Mouse (Mus musculus): Measurements from ENCODE around the gene Adamts7. TPM values are rescaled to one million over a fixed set of nuclear protein-coding genes. Genes with fewer than 3 reads are reported as not detected.
A peak's percentile ranks its signal among the peaks of the same experiment; 100 is the strongest.

Gene Adamts7
- polyA plus RNA-seq (2012; rRNA removed), result 3.5 and 4.6 TPM in 2 replicates

DNA sequence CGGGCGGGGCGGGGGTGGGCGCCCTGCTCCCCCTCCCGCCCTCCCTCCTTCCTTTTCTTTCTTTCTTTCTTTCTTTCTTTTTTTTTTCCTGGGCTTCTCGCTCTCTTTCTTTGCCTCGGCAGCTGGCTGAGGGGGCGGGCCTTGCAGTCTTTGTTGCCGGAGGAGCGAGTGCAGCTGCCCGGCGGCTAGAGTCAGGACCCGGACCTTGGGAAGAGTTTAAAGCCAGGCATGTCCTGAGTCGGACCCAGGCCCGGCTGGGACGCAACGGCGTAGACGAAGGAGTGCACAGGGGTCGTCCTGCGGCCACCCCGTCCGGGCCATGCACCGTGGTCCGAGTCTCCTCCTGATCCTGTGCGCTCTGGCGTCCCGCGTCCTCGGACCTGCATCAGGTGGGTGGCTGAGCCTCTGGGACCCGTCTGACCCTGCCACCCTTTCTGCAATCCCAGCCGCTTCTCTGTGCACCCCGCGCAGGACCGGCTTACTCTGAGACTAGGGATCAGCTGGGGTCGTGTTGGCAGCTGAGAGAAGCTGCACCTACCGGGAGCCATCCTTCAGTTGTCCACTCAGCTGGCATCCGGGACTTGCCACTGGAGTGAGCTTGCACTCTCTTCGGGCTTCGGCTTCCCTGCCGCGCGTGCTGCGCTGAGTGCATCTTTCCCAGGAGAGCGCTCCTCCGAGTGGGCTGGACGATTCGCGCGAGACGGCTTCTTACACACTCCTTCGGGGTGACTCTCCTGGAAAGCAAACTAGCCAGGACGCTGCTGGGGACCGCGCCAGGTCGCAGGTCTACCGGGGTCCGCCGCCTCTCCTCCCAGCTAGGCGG is at the start of gene Adamts7:
Adamts7 (plus strand) TSS at position 144 of the 823 bp plus-strand sequence.
- DNase-seq (ENCODE audit: low read depth in 1 of 2, low spot score in 2 of 2), result no peak
- no peaks in the 10 kb centered on the region for H3K36me3 ChIP-seq (ENCODE audit: control insufficient read depth, insufficient read depth, low read length)
- peaks cover 3% of the 10 kb centered on the region; the same call in 1 of the 2 replicates for H3K27me3 ChIP-seq (ENCODE audit: control insufficient read depth, insufficient read depth, low read length)
- TF ChIP-seq POLR2A (IDR thresholded peaks at IDR 0.05; ENCODE audit: low read depth, low read length), result no peak
- no peak for TF ChIP-seq CTCF (IDR thresholded peaks at IDR 0.05; ENCODE audit: extremely low read depth, insufficient read depth, insufficient read length, insufficient replicate concordance)
- no peak within 1 kb of the TSS for H3K27ac ChIP-seq (ENCODE audit: insufficient read depth, low read length)
- no peaks in the 10 kb centered on the region for H3K4me1 ChIP-seq (ENCODE audit: control insufficient read depth, insufficient read depth, insufficient read length)
- peak within 1 kb of the TSS; percentile 64 for H3K4me3 ChIP-seq (ENCODE audit: extremely low read depth, insufficient read depth, insufficient read length)
- WGBS, result under 1% methylated on average over 58 of the region's 60 CpGs

DNA sequence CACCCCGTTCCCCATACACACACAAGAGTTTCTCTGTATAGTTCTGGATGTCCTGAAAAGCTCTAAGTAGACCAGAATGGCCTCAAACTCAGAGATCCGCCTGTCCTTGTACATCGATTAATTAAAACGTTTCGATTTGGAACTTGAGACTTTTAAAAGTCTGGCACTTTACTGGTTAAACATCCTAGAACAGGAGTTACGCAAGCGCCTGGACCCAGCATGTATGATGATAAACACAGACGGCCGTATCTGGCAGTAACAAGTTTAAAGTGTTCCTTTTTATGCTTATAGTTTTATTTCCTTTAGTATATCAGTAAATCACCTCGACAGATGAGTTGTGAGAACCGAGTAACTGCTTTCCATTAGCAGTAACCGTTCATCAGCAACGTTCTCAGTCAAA is 49.7 kb upstream of the Adamts7 start:
- Histone ChIP-seq H3K36me3 (ENCODE audit: control insufficient read depth, insufficient read depth, low read length) (peaks cover 2% of the 10 kb centered on the region), H3K27me3 (ENCODE audit: control insufficient read depth, insufficient read depth, low read length) (no peaks in the 10 kb centered on the region), H3K27ac (ENCODE audit: insufficient read depth, low read length) (peak overlapping the region; percentile 100), H3K4me3 (ENCODE audit: extremely low read depth, insufficient read depth, insufficient read length) (peak overlapping the region; percentile 98), H3K4me1 (ENCODE audit: control insufficient read depth, insufficient read depth, insufficient read length) (peaks cover 13% of the 10 kb centered on the region; the same call in 1 of the 2 replicates)
- no peak for DNase-seq (ENCODE audit: low read depth in 1 of 2, low spot score in 2 of 2)
- TF ChIP-seq CTCF (IDR thresholded peaks at IDR 0.05; ENCODE audit: extremely low read depth, insufficient read depth, insufficient read length, insufficient replicate concordance) (no peak), POLR2A (IDR thresholded peaks at IDR 0.05; ENCODE audit: low read depth, low read length) (no peak)
- 2% methylated on average over 13 of the region's 13 CpGs for WGBS

DNA sequence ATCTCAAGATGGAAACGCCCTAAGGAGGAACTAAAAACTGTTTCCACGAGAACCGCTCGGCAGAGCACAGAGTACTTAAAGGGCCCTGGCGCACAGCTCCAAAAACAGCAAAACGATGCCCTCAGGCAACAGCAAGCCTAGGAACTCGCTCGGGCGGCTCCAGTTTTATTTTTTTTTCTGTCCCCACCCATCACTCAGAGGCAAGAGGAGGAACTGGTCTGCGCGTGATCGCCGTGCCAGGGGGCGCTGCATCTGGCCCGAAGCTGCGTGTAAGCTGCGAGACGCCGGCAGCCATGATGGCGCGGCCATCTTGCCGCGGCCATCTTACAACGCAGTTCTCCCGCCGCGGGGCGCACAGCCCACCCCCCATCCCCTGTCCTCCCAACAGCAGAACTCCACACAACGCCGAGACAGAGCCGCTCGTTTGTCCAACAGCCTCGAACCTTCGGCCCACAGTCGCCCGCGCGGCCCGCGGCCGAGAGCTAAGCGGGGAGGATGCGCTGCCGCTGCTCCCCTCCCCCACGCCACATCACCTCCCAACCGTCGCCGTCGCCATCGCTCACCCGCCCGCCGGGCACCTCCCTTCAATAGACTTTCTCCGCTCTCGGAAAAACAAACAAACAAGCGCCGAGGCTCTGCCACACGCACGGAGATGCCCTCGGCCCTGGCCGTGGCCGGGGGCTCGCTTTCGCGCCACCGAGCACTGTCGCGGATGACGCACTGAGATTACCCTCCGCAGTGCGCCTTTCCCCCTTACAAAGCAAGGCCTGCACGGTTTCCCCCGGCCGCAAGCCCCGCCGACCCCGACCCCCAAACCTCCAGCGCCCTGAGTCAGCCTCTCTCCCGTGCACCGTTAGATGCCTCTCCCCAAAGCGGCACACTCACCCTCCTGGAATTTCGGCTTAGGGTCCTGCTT is 49.0 kb upstream of the Adamts7 start:
- under 1% methylated on average over 82 of the region's 82 CpGs for WGBS
- peak; percentile 51; the same call in 1 of the 2 replicates for TF ChIP-seq CTCF (IDR thresholded peaks at IDR 0.05; ENCODE audit: extremely low read depth, insufficient read depth, insufficient read length, insufficient replicate concordance)
- peak; percentile 15; the same call in 1 of the 2 replicates for TF ChIP-seq POLR2A (IDR thresholded peaks at IDR 0.05; ENCODE audit: low read depth, low read length)
- DNase-seq (ENCODE audit: low read depth in 1 of 2, low spot score in 2 of 2), result peak; percentile 85 to 90
- H3K27me3 ChIP-seq (ENCODE audit: control insufficient read depth, insufficient read depth, low read length), result no peaks in the 10 kb centered on the region
- no peaks in the 10 kb centered on the region for H3K36me3 ChIP-seq (ENCODE audit: control insufficient read depth, insufficient read depth, low read length)
- H3K27ac ChIP-seq (ENCODE audit: insufficient read depth, low read length), result peak overlapping the region; percentile 100
- peaks cover 13% of the 10 kb centered on the region; the same call in 1 of the 2 replicates for H3K4me1 ChIP-seq (ENCODE audit: control insufficient read depth, insufficient read depth, insufficient read length)
- H3K4me3 ChIP-seq (ENCODE audit: extremely low read depth, insufficient read depth, insufficient read length), result peak overlapping the region; percentile 98

DNA sequence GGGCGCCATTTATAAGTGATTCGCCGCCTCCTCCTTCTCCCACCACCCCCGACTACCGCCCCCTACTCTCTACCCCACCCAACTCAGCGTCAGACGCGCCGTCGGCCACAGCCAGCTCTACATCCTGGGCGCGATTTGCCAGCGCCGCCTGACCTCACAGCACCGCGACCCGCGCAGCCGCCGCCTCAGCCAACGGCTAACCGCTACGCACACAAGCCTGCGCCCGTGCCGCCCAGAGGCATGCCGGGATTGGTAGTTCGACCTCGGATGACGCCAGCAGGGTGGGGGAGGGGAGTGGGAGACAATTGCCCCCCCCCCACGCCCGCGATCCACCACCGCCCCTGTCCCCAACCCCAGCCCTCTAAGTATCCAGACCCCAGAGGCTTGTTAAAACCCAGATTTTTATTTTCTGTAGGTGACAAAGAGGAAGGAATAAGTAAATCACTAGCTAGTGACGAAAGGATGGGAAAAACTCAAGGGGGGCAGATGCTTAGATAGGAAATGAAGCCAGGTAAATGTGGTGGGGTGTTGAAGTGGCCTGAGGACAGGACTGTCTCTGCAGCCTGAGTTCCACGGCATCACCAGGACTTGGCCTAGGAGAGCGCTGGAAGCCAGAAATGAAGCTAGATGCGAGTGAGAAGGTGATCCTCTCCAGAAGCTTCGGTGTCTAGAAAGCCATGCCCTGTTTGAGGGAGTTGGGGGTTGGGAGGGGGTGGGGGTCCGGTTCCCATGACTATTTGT is 48.1 kb upstream of the Adamts7 start, which contains the start of gene Morf4l1:
Morf4l1 (minus strand) TSS at position 208 of the 741 bp plus-strand sequence.
- peak within 1 kb of the TSS; percentile 98 for H3K4me3 ChIP-seq (ENCODE audit: extremely low read depth, insufficient read depth, insufficient read length)
- no peaks in the 10 kb centered on the region for H3K36me3 ChIP-seq (ENCODE audit: control insufficient read depth, insufficient read depth, low read length)
- DNase-seq (ENCODE audit: low read depth in 1 of 2, low spot score in 2 of 2), result peak; percentile 88 to 96
- WGBS, result 3% methylated on average over 39 of the region's 40 CpGs
- peak within 1 kb of the TSS; percentile 100 for H3K27ac ChIP-seq (ENCODE audit: insufficient read depth, low read length)
- H3K27me3 ChIP-seq (ENCODE audit: control insufficient read depth, insufficient read depth, low read length), result no peaks in the 10 kb centered on the region
- H3K4me1 ChIP-seq (ENCODE audit: control insufficient read depth, insufficient read depth, insufficient read length), result peaks cover 13% of the 10 kb centered on the region; the same call in 1 of the 2 replicates
- TF ChIP-seq POLR2A (IDR thresholded peaks at IDR 0.05; ENCODE audit: low read depth, low read length) (no peak; the same call in 1 of the 2 replicates), CTCF (IDR thresholded peaks at IDR 0.05; ENCODE audit: extremely low read depth, insufficient read depth, insufficient read length, insufficient replicate concordance) (no peak)

DNA sequence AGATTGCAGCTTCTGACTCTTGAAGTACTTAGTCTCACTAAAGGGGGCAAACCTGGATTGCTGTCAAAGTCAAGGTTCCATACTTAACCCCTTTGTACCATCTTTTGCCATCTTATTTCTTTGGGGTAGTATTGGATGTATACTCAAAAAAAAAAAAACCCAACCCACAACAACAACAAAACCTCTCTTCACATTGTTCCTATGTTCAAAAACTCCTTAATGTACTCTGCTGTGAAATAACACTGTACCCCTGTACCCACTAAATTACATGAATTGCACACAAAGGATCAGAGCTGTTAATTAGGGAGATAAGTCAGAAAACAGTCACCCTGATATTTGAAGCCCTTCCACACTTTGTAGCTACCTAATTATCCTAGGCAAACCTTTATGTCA is 47.6 kb upstream of the Adamts7 start:
- DNase-seq (ENCODE audit: low read depth in 1 of 2, low spot score in 2 of 2), result no peak
- Histone ChIP-seq H3K4me1 (ENCODE audit: control insufficient read depth, insufficient read depth, insufficient read length) (peaks cover 11% of the 10 kb centered on the region; the same call in 1 of the 2 replicates), H3K27ac (ENCODE audit: insufficient read depth, low read length) (no peak overlapping the region), H3K4me3 (ENCODE audit: extremely low read depth, insufficient read depth, insufficient read length) (no peak overlapping the region; the same call in 1 of the 2 replicates), H3K36me3 (ENCODE audit: control insufficient read depth, insufficient read depth, low read length) (no peaks in the 10 kb centered on the region), H3K27me3 (ENCODE audit: control insufficient read depth, insufficient read depth, low read length) (no peaks in the 10 kb centered on the region)
- TF ChIP-seq CTCF (IDR thresholded peaks at IDR 0.05; ENCODE audit: extremely low read depth, insufficient read depth, insufficient read length, insufficient replicate concordance) (no peak), POLR2A (IDR thresholded peaks at IDR 0.05; ENCODE audit: low read depth, low read length) (no peak)

- Histone ChIP-seq H3K36me3 (ENCODE audit: control insufficient read depth, insufficient read depth, low read length) (no peaks in the 10 kb centered on the region), H3K4me3 (ENCODE audit: extremely low read depth, insufficient read depth, insufficient read length) (no peak overlapping the region), H3K27me3 (ENCODE audit: control insufficient read depth, insufficient read depth, low read length) (no peaks in the 10 kb centered on the region), H3K4me1 (ENCODE audit: control insufficient read depth, insufficient read depth, insufficient read length) (peaks cover 4% of the 10 kb centered on the region; the same call in 1 of the 2 replicates), H3K27ac (ENCODE audit: insufficient read depth, low read length) (no peak overlapping the region)
- TF ChIP-seq CTCF (IDR thresholded peaks at IDR 0.05; ENCODE audit: extremely low read depth, insufficient read depth, insufficient read length, insufficient replicate concordance) (no peak), POLR2A (IDR thresholded peaks at IDR 0.05; ENCODE audit: low read depth, low read length) (no peak)
- DNase-seq (ENCODE audit: low read depth in 1 of 2, low spot score in 2 of 2), result no peak
These were observed 45.6 kb upstream of the Adamts7 start for GRCm38 (mm10) chr9:90117234-90117633.

Measured in spleen, adult 2 months (tissue).